Mouse (Mus musculus): ENCODE data around the gene Foxe1. TPM values are rescaled to one million over a fixed set of nuclear protein-coding genes. Genes with fewer than 3 reads are reported as not detected.

Gene Foxe1
- polyA plus RNA-seq, 1 experiment = 0.28 TPM

- Histone ChIP-seq H3K27me3 (ENCODE audit: control insufficient read depth, insufficient read depth, low read length) (peaks cover 52% of the 10 kb centered on the region), H3K4me1 (replicated peaks; ENCODE audit: control insufficient read depth, insufficient read depth, low read length) (peaks cover 17% of the 10 kb centered on the region), H3K27ac (ENCODE audit: control insufficient read depth, insufficient read depth, low read length) (no peak overlapping the region), H3K4me3 (ENCODE audit: control insufficient read depth, insufficient read depth, low read length) (no peak overlapping the region), H3K36me3 (ENCODE audit: control insufficient read depth, insufficient read depth, low read length) (no peaks in the 10 kb centered on the region)
- TF ChIP-seq POLR2A (IDR thresholded peaks at IDR 0.05; ENCODE audit: control insufficient read depth, extremely low read depth, insufficient read depth, low read length, poor library complexity) (no peak), CTCF (IDR thresholded peaks at IDR 0.05; ENCODE audit: borderline replicate concordance, control insufficient read depth, extremely low read depth, insufficient read depth, low read length, poor library complexity) (no peak)
- 36% methylated on average over 3 of the region's 3 CpGs for WGBS
- DNase-seq = no peak
Observed at GRCm38 (mm10) chr4:46345773-46346100, 2.3 kb downstream of the Foxe1 start.

GRCm38 (mm10) chr4:46346221-46346620 lies 2.8 kb downstream of the Foxe1 start:
- Histone ChIP-seq H3K27ac (ENCODE audit: control insufficient read depth, insufficient read depth, low read length) (no peak overlapping the region), H3K27me3 (ENCODE audit: control insufficient read depth, insufficient read depth, low read length) (peaks cover 51% of the 10 kb centered on the region), H3K36me3 (ENCODE audit: control insufficient read depth, insufficient read depth, low read length) (no peaks in the 10 kb centered on the region), H3K4me1 (replicated peaks; ENCODE audit: control insufficient read depth, insufficient read depth, low read length) (peaks cover 17% of the 10 kb centered on the region), H3K4me3 (ENCODE audit: control insufficient read depth, insufficient read depth, low read length) (no peak overlapping the region)
- TF ChIP-seq CTCF (IDR thresholded peaks at IDR 0.05; ENCODE audit: borderline replicate concordance, control insufficient read depth, extremely low read depth, insufficient read depth, low read length, poor library complexity) (no peak), POLR2A (IDR thresholded peaks at IDR 0.05; ENCODE audit: control insufficient read depth, extremely low read depth, insufficient read depth, low read length, poor library complexity) (no peak)
- no peak for DNase-seq
- 37% methylated on average over 6 of the region's 6 CpGs for WGBS

GRCm38 (mm10) chr4:46347141-46347540 lies 3.7 kb downstream of the Foxe1 start:
- H3K27me3 ChIP-seq (ENCODE audit: control insufficient read depth, insufficient read depth, low read length) = peaks cover 50% of the 10 kb centered on the region

GRCm38 (mm10) chr4:46347580-46348515 lies 4.4 kb downstream of the Foxe1 start:
- peaks cover 17% of the 10 kb centered on the region for H3K4me1 ChIP-seq (replicated peaks; ENCODE audit: control insufficient read depth, insufficient read depth, low read length)
- H3K27me3 ChIP-seq (ENCODE audit: control insufficient read depth, insufficient read depth, low read length) = peaks cover 43% of the 10 kb centered on the region
- TF ChIP-seq POLR2A (IDR thresholded peaks at IDR 0.05; ENCODE audit: control insufficient read depth, extremely low read depth, insufficient read depth, low read length, poor library complexity) (no peak), CTCF (IDR thresholded peaks at IDR 0.05; ENCODE audit: borderline replicate concordance, control insufficient read depth, extremely low read depth, insufficient read depth, low read length, poor library complexity) (no peak)
- no peak for DNase-seq
- H3K27ac ChIP-seq (ENCODE audit: control insufficient read depth, insufficient read depth, low read length) = no peak overlapping the region
- no peak overlapping the region for H3K4me3 ChIP-seq (ENCODE audit: control insufficient read depth, insufficient read depth, low read length)
- 9% methylated on average over 41 of the region's 41 CpGs for WGBS
- no peaks in the 10 kb centered on the region for H3K36me3 ChIP-seq (ENCODE audit: control insufficient read depth, insufficient read depth, low read length)

More at GRCm38 (mm10) chr4:46347141-46347540, 3.7 kb downstream of the Foxe1 start:
- TF ChIP-seq CTCF (IDR thresholded peaks at IDR 0.05; ENCODE audit: borderline replicate concordance, control insufficient read depth, extremely low read depth, insufficient read depth, low read length, poor library complexity) (no peak), POLR2A (IDR thresholded peaks at IDR 0.05; ENCODE audit: control insufficient read depth, extremely low read depth, insufficient read depth, low read length, poor library complexity) (no peak)
- Histone ChIP-seq H3K4me1 (replicated peaks; ENCODE audit: control insufficient read depth, insufficient read depth, low read length) (peaks cover 17% of the 10 kb centered on the region), H3K36me3 (ENCODE audit: control insufficient read depth, insufficient read depth, low read length) (no peaks in the 10 kb centered on the region), H3K4me3 (ENCODE audit: control insufficient read depth, insufficient read depth, low read length) (no peak overlapping the region), H3K27ac (ENCODE audit: control insufficient read depth, insufficient read depth, low read length) (no peak overlapping the region)
- no peak for DNase-seq
- 16% methylated on average over 4 of the region's 4 CpGs for WGBS

- no peak overlapping the region for H3K27ac ChIP-seq (ENCODE audit: control insufficient read depth, insufficient read depth, low read length)
- TF ChIP-seq POLR2A (IDR thresholded peaks at IDR 0.05; ENCODE audit: control insufficient read depth, extremely low read depth, insufficient read depth, low read length, poor library complexity) = no peak
- no peak for TF ChIP-seq CTCF (IDR thresholded peaks at IDR 0.05; ENCODE audit: borderline replicate concordance, control insufficient read depth, extremely low read depth, insufficient read depth, low read length, poor library complexity)
- no peak overlapping the region for H3K4me3 ChIP-seq (ENCODE audit: control insufficient read depth, insufficient read depth, low read length)
- H3K36me3 ChIP-seq (ENCODE audit: control insufficient read depth, insufficient read depth, low read length) = no peaks in the 10 kb centered on the region
- 54% methylated on average over 9 of the region's 9 CpGs for WGBS
- H3K27me3 ChIP-seq (ENCODE audit: control insufficient read depth, insufficient read depth, low read length) = peaks cover 34% of the 10 kb centered on the region
- no peak for DNase-seq
- H3K4me1 ChIP-seq (replicated peaks; ENCODE audit: control insufficient read depth, insufficient read depth, low read length) = peaks cover 16% of the 10 kb centered on the region
Observed at GRCm38 (mm10) chr4:46348897-46349296, 5.5 kb downstream of the Foxe1 start.

- WGBS = 84% methylated on average over 5 of the region's 5 CpGs
- no peak overlapping the region for H3K4me3 ChIP-seq (ENCODE audit: control insufficient read depth, insufficient read depth, low read length)
- H3K27me3 ChIP-seq (ENCODE audit: control insufficient read depth, insufficient read depth, low read length) = peaks cover 29% of the 10 kb centered on the region
- no peak overlapping the region for H3K27ac ChIP-seq (ENCODE audit: control insufficient read depth, insufficient read depth, low read length)
- H3K4me1 ChIP-seq (replicated peaks; ENCODE audit: control insufficient read depth, insufficient read depth, low read length) = peaks cover 10% of the 10 kb centered on the region
- H3K36me3 ChIP-seq (ENCODE audit: control insufficient read depth, insufficient read depth, low read length) = no peaks in the 10 kb centered on the region
- no peak for DNase-seq
- no peak for TF ChIP-seq POLR2A (IDR thresholded peaks at IDR 0.05; ENCODE audit: control insufficient read depth, extremely low read depth, insufficient read depth, low read length, poor library complexity)
Observed at GRCm38 (mm10) chr4:46349530-46349929, 6.1 kb downstream of the Foxe1 start.

Data from thymus, adult 2 months (tissue).